Mouse (Mus musculus): Measurements from ENCODE around the gene Tmem138.
A peak's percentile ranks its signal among the peaks of the same experiment; 100 is the strongest.

Gene Tmem138

GRCm38 (mm10) chr19:10576690-10577561 is at the start of gene Tmem138, which contains the start of gene Cyb561a3:
Gene Tmem138 (minus strand): TSS chr19:10577362.
Gene Cyb561a3 (plus strand): TSS chr19:10577172.
- peak; percentile 80 for DNase-seq (ENCODE audit: low spot score)

- DNase-seq (ENCODE audit: low spot score) = no peak
These were observed 31.5 kb upstream of the Tmem138 start for GRCm38 (mm10) chr19:10608573-10609240.

DNA sequence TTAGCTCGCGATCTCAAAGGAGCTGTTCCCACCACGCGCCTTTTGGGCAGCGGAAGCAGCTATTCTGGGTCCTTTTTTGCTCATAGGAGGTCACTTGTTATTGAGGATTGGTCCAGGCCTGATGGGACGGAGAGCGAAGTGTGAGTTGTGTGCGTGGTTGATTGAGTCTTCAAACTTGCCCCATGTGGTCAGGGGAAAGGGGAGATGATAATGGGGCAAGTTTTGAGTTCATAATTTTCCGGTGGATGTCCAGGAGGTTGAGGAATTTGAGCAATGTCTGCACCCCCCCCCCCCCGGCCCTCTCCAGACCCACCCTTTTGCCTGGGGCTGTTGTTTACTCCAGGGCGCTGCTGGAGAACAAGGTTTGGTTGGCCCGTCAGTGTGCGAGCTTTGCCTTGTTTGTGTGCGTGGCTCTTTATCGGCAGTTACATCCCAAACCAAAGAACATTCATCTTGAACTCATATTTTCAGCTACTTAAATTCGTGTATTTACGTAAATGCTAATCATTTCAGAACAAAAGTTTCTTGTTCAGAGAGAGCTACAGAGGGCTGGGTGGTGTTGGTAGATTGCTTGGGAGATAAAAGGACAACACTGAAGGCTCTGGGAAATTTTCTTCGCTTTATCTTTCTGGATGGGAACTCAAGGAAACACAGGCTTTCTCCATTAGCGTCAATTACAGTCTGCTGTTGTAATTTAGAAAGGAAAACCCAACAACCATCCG is 28.9 kb upstream of the Tmem138 start:
- no peak for DNase-seq (ENCODE audit: low spot score)

DNA sequence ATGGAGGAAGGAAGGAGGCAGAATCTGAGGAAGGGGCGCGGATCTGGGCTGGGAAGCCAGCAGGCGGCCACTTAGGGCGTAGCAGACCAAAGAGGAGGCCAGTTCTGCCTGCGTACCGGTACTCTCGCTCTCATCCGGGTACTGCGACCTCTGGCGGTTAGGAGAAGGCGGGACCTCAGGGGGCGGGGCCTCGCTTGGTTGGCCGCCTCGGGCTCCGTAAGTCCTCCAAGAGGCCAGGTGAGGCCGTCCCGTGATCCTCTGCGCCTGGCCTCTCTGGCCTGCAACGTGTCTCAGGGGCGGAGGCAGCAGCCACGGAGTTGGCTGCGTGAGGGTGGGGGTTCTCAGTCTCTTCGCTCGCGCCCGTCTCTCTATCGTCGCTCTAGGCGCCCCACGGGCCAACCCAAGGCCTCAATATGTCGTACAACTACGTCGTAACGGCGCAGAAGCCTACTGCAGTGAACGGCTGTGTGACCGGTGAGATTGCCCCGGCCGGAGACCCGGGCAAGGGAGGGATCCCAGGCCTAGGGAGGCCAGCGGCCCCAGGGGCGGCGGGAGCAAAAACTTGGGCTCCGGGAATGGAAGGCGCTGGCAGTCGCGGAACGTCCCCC is 28.2 kb upstream of the Tmem138 start, which contains the start of the genes Ddb1 and Tkfc:
TSS of gene Ddb1 (plus strand) at position 35 of the 608 bp plus-strand sequence.
TSS of gene Tkfc (minus strand) at position 362 of the 608 bp plus-strand sequence.
- peak; percentile 98 for DNase-seq (ENCODE audit: low spot score)

DNA sequence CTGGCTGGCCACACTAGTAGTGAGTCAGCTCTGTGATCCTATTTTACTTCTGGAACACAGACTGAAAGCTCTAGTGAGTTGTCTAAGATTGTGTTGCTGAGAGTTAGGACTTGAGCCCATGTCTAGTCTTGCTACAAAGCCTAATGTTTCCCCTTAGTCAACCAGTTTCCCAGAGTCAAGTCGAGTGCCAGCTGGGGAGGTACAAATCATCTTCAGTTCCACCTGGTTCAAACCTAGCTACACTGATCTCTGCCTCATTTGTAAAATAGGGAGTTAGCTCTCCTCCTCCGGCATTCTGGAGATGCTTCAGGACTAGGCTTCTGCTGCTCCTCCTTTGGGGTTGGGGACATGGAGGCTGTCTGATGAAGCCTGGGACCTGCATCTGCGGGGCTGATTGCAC is 27.4 kb upstream of the Tmem138 start:
- DNase-seq (ENCODE audit: low spot score) = no peak

- DNase-seq (ENCODE audit: low spot score) = no peak
These were observed 26.7 kb upstream of the Tmem138 start for GRCm38 (mm10) chr19:10603660-10604523.

DNA sequence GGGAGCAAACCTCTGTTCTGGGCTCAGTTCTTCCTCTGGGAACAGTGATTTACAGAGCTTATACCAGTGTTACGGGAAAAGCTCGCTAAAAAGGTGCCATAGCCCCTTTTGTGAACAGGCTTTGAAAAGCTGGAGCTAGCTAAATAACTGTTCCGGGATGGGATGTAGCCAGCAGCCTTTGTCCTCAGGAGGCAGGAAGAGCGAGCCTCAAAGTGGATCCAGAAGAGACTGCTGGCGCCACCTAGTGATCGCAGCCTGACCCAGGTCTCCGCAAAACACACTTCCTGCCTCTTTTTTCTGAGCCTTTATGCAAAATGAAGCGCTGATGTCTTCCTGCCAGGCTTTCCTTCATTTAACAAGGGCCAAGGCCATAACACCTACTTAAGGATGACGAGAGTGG is 25.6 kb upstream of the Tmem138 start:
- DNase-seq (ENCODE audit: low spot score) = peak; percentile 87

GRCm38 (mm10) chr19:10602247-10602769 is 25.1 kb upstream of the Tmem138 start:
- no peak for DNase-seq (ENCODE audit: low spot score)

GRCm38 (mm10) chr19:10599648-10600047 is 22.5 kb upstream of the Tmem138 start:
- DNase-seq (ENCODE audit: low spot score) = no peak

- DNase-seq (ENCODE audit: low spot score) = no peak
These were observed 21.0 kb upstream of the Tmem138 start for GRCm38 (mm10) chr19:10598188-10598587.

GRCm38 (mm10) chr19:10591659-10592377 is 14.7 kb upstream of the Tmem138 start:
- DNase-seq (ENCODE audit: low spot score) = no peak

- no peak for DNase-seq (ENCODE audit: low spot score)
These were observed 13.1 kb upstream of the Tmem138 start for GRCm38 (mm10) chr19:10590301-10590700.

GRCm38 (mm10) chr19:10589127-10589857 is 12.1 kb upstream of the Tmem138 start:
- DNase-seq (ENCODE audit: low spot score) = no peak

GRCm38 (mm10) chr19:10587231-10587630 is 10.1 kb upstream of the Tmem138 start:
- no peak for DNase-seq (ENCODE audit: low spot score)

DNA sequence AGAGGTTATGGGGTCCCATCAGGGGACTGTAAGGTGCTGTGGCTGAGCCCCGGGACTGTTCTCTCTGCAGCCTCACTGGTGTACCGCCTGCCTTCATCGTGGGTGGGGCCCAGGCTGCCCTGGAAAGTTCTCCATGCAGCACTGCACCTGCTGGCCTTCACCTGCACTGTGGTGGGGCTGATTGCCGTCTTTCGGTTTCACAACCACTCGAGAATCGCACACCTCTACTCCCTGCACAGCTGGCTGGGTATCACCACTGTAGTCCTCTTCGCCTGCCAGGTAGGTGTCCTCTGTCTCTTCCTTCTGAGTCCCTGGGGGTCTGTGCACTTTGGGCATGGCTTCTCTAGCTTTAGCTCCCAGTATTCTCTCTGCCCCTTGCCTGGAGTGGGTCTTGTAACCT is 8.0 kb upstream of the Tmem138 start:
- DNase-seq (ENCODE audit: low spot score) = no peak

GRCm38 (mm10) chr19:10583550-10584146 is 6.5 kb upstream of the Tmem138 start:
- DNase-seq (ENCODE audit: low spot score) = no peak

DNA sequence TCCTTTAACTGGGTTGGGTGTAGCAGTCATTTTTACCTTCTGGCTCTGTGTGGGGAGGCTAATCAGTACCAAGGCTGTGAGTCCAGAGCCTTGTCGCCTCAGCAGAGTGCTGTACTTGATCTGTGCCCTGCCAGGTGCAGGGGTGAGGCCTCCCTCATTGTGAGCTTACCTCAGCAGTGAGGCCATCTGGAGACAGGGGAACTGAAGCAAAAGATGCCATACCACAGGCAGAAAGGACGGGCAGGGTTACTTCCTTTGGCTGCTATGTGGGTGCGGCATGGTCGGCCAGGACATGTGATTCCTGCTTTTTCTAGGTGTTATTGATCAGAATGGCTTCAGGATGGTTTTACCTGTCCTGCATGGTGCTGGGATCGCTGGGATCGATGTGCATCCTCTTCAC is 4.8 kb upstream of the Tmem138 start:
- no peak for DNase-seq (ENCODE audit: low spot score)

DNA sequence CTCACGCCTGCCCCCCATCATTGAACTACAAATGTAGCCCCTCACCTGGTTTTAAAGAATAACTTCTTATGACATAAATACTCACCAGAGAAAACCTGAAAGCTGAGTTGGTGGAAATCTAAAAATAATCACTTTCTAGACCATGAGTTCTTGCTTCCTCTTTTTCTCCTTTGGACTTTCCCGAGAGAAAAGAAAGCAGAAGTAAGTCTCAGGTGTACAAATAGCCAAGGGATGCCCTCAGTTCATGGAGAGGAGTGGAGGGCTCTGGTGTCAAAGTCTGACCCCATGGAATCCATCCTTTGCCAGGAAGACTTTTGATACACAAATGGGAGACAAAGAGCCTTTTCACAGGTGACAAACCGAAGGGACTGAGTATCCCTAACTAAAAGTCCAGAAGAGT is 3.6 kb upstream of the Tmem138 start:
- DNase-seq (ENCODE audit: low spot score) = no peak

DNA sequence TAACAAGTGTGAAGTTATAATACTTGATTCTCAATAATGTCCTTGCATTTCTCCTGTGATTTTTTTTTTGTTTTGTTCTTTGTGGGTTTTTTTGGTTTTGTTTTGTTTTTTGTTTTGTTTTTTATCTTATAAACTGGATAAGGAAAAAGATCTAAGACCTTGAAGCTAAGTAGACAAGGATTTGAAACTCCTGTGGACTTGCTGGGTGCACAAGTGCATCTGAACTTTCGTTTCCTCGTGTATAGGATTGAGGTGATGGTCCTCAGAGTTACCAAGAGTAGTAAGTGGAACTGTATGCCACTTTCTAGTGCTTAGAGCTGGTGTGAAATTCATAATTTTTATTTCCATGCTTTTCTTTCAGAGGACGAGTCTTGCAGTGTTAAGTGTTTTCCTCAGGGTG is 2.9 kb upstream of the Tmem138 start:
- DNase-seq (ENCODE audit: low spot score) = no peak

Measured in urinary bladder, postnatal 25 days (tissue).